Mouse (Mus musculus): ENCODE measurements around the gene Pcp4l1. TPM values are rescaled to one million over a fixed set of nuclear protein-coding genes. Genes with fewer than 3 reads are reported as not detected.
A peak's percentile ranks its signal among the peaks of the same experiment; 100 is the strongest.
"Not testable (repeated sequence)": the region's sequence is repeated elsewhere in the genome, so short reads cannot be mapped to it uniquely, and the experiment has no call there.

The Pcp4l1 gene
- 36.2 and 40.0 TPM in 2 replicates for polyA plus RNA-seq (2014; fragmentation: Nextera tagmentation; extraction: Ambion mirVana)

DNA sequence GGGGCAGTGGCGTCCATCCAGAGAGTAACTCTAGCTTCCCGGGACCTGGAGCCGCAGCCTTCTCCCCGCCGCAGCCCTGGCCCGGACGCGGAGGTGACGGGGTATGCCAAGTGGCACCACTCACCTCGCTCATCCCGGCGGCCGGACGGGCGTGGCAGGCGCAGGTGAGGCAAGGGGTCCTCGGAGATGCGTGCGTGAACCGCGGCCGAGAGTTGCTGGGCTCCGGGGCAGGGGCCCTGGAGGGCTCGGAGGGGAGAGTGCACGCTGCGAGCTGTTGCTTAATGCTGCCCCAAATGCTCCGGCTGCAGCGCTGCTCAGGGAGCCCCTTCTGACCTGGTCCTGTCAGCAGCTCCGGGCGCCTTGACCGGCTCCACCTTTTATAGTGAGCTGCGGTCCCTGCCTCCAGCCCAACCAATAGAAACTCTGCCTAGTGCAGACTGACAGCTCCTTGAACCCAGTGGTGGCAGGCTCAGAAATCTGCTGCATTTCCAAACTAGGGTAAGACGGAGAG, at the start of gene Pcp4l1:
Pcp4l1 (minus strand) TSS at position 382 of the 511 bp plus-strand sequence.
- Histone ChIP-seq H3K9ac (ENCODE audit: low read depth, low read length) (peak within 1 kb of the TSS; percentile 70), H3K9me3 (replicated peaks; ENCODE audit: control insufficient read depth, low read length) (no peaks in the 10 kb centered on the region), H3K4me2 (peak within 1 kb of the TSS; percentile 96), H3K4me3 (ENCODE audit: low read depth, low read length) (peak within 1 kb of the TSS; percentile 70), H3K27ac (ENCODE audit: low read depth, low read length) (no peak within 1 kb of the TSS), H3K27me3 (ENCODE audit: control insufficient read depth, insufficient read depth, low read length) (peaks cover 31% of the 10 kb centered on the region; the same call in 1 of the 2 replicates), H3K36me3 (ENCODE audit: control insufficient read depth, insufficient read depth, low read length) (no peaks in the 10 kb centered on the region), H3K4me1 (ENCODE audit: control insufficient read depth, insufficient read depth, low read length) (peaks cover 29% of the 10 kb centered on the region)
- peak; percentile 85 for ATAC-seq (replicated peaks; ENCODE audit: insufficient number of reproducible peaks, low FRiP score, low TSS enrichment)
- WGBS (ENCODE audit: insufficient replicate concordance) = 1% methylated on average over 33 of the region's 33 CpGs

DNA sequence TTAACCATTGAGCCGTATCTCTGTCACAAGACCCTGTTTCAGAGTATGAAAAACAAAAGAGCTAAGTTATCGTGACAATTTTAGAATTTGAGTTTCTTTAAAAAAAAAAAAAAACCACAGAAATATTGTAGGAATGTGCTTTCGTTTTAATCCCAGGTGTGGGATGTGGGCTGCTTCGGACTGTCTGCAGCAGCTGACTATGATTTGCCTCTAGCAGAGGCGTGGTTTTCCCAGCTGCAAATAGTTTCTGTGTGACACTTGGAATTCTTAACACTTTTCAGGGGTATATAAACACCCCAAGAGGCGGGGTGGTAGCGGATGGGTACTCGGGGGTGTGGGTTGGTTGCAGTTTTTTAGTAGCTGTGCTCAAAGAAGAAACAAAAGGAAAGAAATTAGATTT, 49.3 kb upstream of the Pcp4l1 start:
- H3K27me3 ChIP-seq (ENCODE audit: control insufficient read depth, insufficient read depth, low read length) = no peaks in the 10 kb centered on the region
- peaks cover 20% of the 10 kb centered on the region for H3K4me1 ChIP-seq (ENCODE audit: control insufficient read depth, insufficient read depth, low read length)
- H3K4me3 ChIP-seq (ENCODE audit: low read depth, low read length) = no peak overlapping the region
- 83% methylated on average over 8 of the region's 8 CpGs for WGBS (ENCODE audit: insufficient replicate concordance)
- no peak for ATAC-seq (replicated peaks; ENCODE audit: insufficient number of reproducible peaks, low FRiP score, low TSS enrichment)
- H3K9ac ChIP-seq (ENCODE audit: low read depth, low read length) = no peak overlapping the region
- H3K9me3 ChIP-seq (replicated peaks; ENCODE audit: control insufficient read depth, low read length) = no peaks in the 10 kb centered on the region
- H3K27ac ChIP-seq (ENCODE audit: low read depth, low read length) = no peak overlapping the region
- H3K4me2 ChIP-seq = peak overlapping the region; percentile 81; the same call in 1 of the 2 replicates
- peaks cover 6% of the 10 kb centered on the region; the same call in 1 of the 2 replicates for H3K36me3 ChIP-seq (ENCODE audit: control insufficient read depth, insufficient read depth, low read length)

DNA sequence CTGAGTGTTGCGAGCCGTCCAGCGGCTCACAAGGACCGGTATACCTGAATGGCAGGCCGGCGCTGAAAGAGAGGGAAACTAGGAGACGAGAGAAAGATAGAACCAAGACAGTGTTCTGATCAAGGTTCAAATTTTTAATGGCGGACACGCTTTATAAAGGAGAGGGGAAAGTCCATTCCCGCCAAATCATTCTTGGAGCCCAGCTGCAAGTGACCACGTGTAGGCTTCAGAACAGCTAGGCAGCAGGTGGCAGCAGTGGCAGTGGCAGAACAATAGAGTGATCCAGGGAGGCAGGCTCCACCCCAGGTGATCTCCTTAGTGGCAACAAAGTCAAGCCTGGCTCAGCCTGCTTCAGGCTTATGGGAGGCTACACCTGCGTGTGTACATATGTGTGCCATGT, 45.9 kb upstream of the Pcp4l1 start:
- not testable (repeated sequence) for H3K4me2 ChIP-seq; ATAC-seq (replicated peaks; ENCODE audit: insufficient number of reproducible peaks, low FRiP score, low TSS enrichment); H3K9ac ChIP-seq (ENCODE audit: low read depth, low read length); H3K9me3 ChIP-seq (replicated peaks; ENCODE audit: control insufficient read depth, low read length); H3K27me3 ChIP-seq (ENCODE audit: control insufficient read depth, insufficient read depth, low read length); H3K27ac ChIP-seq (ENCODE audit: low read depth, low read length); H3K4me1 ChIP-seq (ENCODE audit: control insufficient read depth, insufficient read depth, low read length); H3K4me3 ChIP-seq (ENCODE audit: low read depth, low read length)
- WGBS (ENCODE audit: insufficient replicate concordance) = 88% methylated on average over 12 of the region's 12 CpGs
- H3K36me3 ChIP-seq (ENCODE audit: control insufficient read depth, insufficient read depth, low read length) = peaks cover 17% of the 10 kb centered on the region

GRCm38 (mm10) chr1:171240911-171241310, 44.8 kb upstream of the Pcp4l1 start:
- H3K4me3 ChIP-seq (ENCODE audit: low read depth, low read length) = no peak overlapping the region
- peaks cover 23% of the 10 kb centered on the region for H3K36me3 ChIP-seq (ENCODE audit: control insufficient read depth, insufficient read depth, low read length)
- no peak overlapping the region for H3K4me2 ChIP-seq
- no peak for ATAC-seq (replicated peaks; ENCODE audit: insufficient number of reproducible peaks, low FRiP score, low TSS enrichment)
- H3K4me1 ChIP-seq (ENCODE audit: control insufficient read depth, insufficient read depth, low read length) = peaks cover 6% of the 10 kb centered on the region
- H3K9me3 ChIP-seq (replicated peaks; ENCODE audit: control insufficient read depth, low read length) = no peaks in the 10 kb centered on the region
- H3K27ac ChIP-seq (ENCODE audit: low read depth, low read length) = no peak overlapping the region
- 94% methylated on average over 10 of the region's 10 CpGs for WGBS (ENCODE audit: insufficient replicate concordance)
- no peaks in the 10 kb centered on the region for H3K27me3 ChIP-seq (ENCODE audit: control insufficient read depth, insufficient read depth, low read length)
- H3K9ac ChIP-seq (ENCODE audit: low read depth, low read length) = no peak overlapping the region

- no peaks in the 10 kb centered on the region for H3K27me3 ChIP-seq (ENCODE audit: control insufficient read depth, insufficient read depth, low read length)
Observed at GRCm38 (mm10) chr1:171239992-171240744, 44.1 kb upstream of the Pcp4l1 start.

GRCm38 (mm10) chr1:171238463-171238862, 42.4 kb upstream of the Pcp4l1 start:
- Histone ChIP-seq H3K9me3 (replicated peaks; ENCODE audit: control insufficient read depth, low read length) (no peaks in the 10 kb centered on the region), H3K4me1 (ENCODE audit: control insufficient read depth, insufficient read depth, low read length) (peaks cover 5% of the 10 kb centered on the region; the same call in 1 of the 2 replicates), H3K9ac (ENCODE audit: low read depth, low read length) (no peak overlapping the region), H3K36me3 (ENCODE audit: control insufficient read depth, insufficient read depth, low read length) (peaks cover 26% of the 10 kb centered on the region), H3K4me3 (ENCODE audit: low read depth, low read length) (no peak overlapping the region), H3K4me2 (no peak overlapping the region), H3K27ac (ENCODE audit: low read depth, low read length) (no peak overlapping the region), H3K27me3 (ENCODE audit: control insufficient read depth, insufficient read depth, low read length) (no peaks in the 10 kb centered on the region)
- ATAC-seq (replicated peaks; ENCODE audit: insufficient number of reproducible peaks, low FRiP score, low TSS enrichment) = no peak
- WGBS (ENCODE audit: insufficient replicate concordance) = 69% methylated on average over 14 of the region's 14 CpGs

More at GRCm38 (mm10) chr1:171239992-171240744, 44.1 kb upstream of the Pcp4l1 start:
- Histone ChIP-seq H3K27ac (ENCODE audit: low read depth, low read length) (no peak overlapping the region), H3K4me2 (no peak overlapping the region), H3K9me3 (replicated peaks; ENCODE audit: control insufficient read depth, low read length) (no peaks in the 10 kb centered on the region), H3K9ac (ENCODE audit: low read depth, low read length) (no peak overlapping the region), H3K4me1 (ENCODE audit: control insufficient read depth, insufficient read depth, low read length) (no peaks in the 10 kb centered on the region), H3K36me3 (ENCODE audit: control insufficient read depth, insufficient read depth, low read length) (peaks cover 24% of the 10 kb centered on the region), H3K4me3 (ENCODE audit: low read depth, low read length) (no peak overlapping the region)
- 76% methylated on average over 15 of the region's 15 CpGs for WGBS (ENCODE audit: insufficient replicate concordance)
- no peak for ATAC-seq (replicated peaks; ENCODE audit: insufficient number of reproducible peaks, low FRiP score, low TSS enrichment)

- Histone ChIP-seq H3K4me3 (ENCODE audit: low read depth, low read length) (no peak overlapping the region), H3K4me1 (ENCODE audit: control insufficient read depth, insufficient read depth, low read length) (peaks cover 8% of the 10 kb centered on the region; the same call in 1 of the 2 replicates), H3K4me2 (no peak overlapping the region), H3K36me3 (ENCODE audit: control insufficient read depth, insufficient read depth, low read length) (peaks cover 26% of the 10 kb centered on the region), H3K9me3 (replicated peaks; ENCODE audit: control insufficient read depth, low read length) (no peaks in the 10 kb centered on the region), H3K27me3 (ENCODE audit: control insufficient read depth, insufficient read depth, low read length) (no peaks in the 10 kb centered on the region), H3K9ac (ENCODE audit: low read depth, low read length) (no peak overlapping the region), H3K27ac (ENCODE audit: low read depth, low read length) (no peak overlapping the region)
- no peak for ATAC-seq (replicated peaks; ENCODE audit: insufficient number of reproducible peaks, low FRiP score, low TSS enrichment)
- WGBS (ENCODE audit: insufficient replicate concordance) = 72% methylated on average over 6 of the region's 6 CpGs
Observed at GRCm38 (mm10) chr1:171237438-171237837, 41.4 kb upstream of the Pcp4l1 start.

GRCm38 (mm10) chr1:171235791-171236190, 39.7 kb upstream of the Pcp4l1 start:
- no peak overlapping the region for H3K27ac ChIP-seq (ENCODE audit: low read depth, low read length)
- WGBS (ENCODE audit: insufficient replicate concordance) = 71% methylated on average over 4 of the region's 4 CpGs

More at GRCm38 (mm10) chr1:171235791-171236190, 39.7 kb upstream of the Pcp4l1 start:
- Histone ChIP-seq H3K27me3 (ENCODE audit: control insufficient read depth, insufficient read depth, low read length) (no peaks in the 10 kb centered on the region), H3K4me1 (ENCODE audit: control insufficient read depth, insufficient read depth, low read length) (peaks cover 8% of the 10 kb centered on the region; the same call in 1 of the 2 replicates), H3K9ac (ENCODE audit: low read depth, low read length) (no peak overlapping the region), H3K4me2 (no peak overlapping the region), H3K36me3 (ENCODE audit: control insufficient read depth, insufficient read depth, low read length) (peaks cover 26% of the 10 kb centered on the region), H3K4me3 (ENCODE audit: low read depth, low read length) (no peak overlapping the region), H3K9me3 (replicated peaks; ENCODE audit: control insufficient read depth, low read length) (no peaks in the 10 kb centered on the region)
- no peak for ATAC-seq (replicated peaks; ENCODE audit: insufficient number of reproducible peaks, low FRiP score, low TSS enrichment)
